Mouse (Mus musculus) urinary bladder, adult 2 months (tissue): Measurements from ENCODE around the gene Col4a4. TPM values are rescaled to one million over a fixed set of nuclear protein-coding genes. Genes with fewer than 3 reads are reported as not detected.

Source experiments
- DNase-seq: peaks from one replicate; pipeline ENCODE4 v3.0.0; 2022; ENCODE audit warnings: low spot score
- polyA plus RNA-seq: library from polyadenylated mRNA; depleted of rRNA; stranded (reverse); fragments of >200 nt; gene quantifications from 2 replicates; pipeline ENCODE4 v1.2.3, GENCODE M21; 2012

Col4a4 gene
- polyA plus RNA-seq, 1 experiment: 1.3 TPM

GRCm38 (mm10) chr1:82475821-82476220 lies 110.8 kb downstream of the Col4a4 start:
- no peak for DNase-seq

GRCm38 (mm10) chr1:82475254-82475653 lies 111.4 kb downstream of the Col4a4 start:
- DNase-seq: no peak

GRCm38 (mm10) chr1:82474461-82474961 lies 112.1 kb downstream of the Col4a4 start:
- no peak for DNase-seq

- no peak for DNase-seq
Observed at GRCm38 (mm10) chr1:82473467-82473866, 113.2 kb downstream of the Col4a4 start.

- DNase-seq: no peak
Observed at GRCm38 (mm10) chr1:82470516-82471225, 116.0 kb downstream of the Col4a4 start.

GRCm38 (mm10) chr1:82468872-82469271 lies 117.8 kb downstream of the Col4a4 start:
- no peak for DNase-seq

- DNase-seq: no peak
Observed at GRCm38 (mm10) chr1:82465321-82465853, 121.3 kb downstream of the Col4a4 start.

GRCm38 (mm10) chr1:82461041-82461440 lies 125.6 kb downstream of the Col4a4 start:
- no peak for DNase-seq

- no peak for DNase-seq
Observed at GRCm38 (mm10) chr1:82459926-82460325, 126.7 kb downstream of the Col4a4 start.

GRCm38 (mm10) chr1:82459350-82459749 lies 127.3 kb downstream of the Col4a4 start:
- no peak for DNase-seq

- no peak for DNase-seq
Observed at GRCm38 (mm10) chr1:82454031-82454430, 132.6 kb downstream of the Col4a4 start.

GRCm38 (mm10) chr1:82451927-82452651 lies 134.6 kb downstream of the Col4a4 start:
- no peak for DNase-seq

- DNase-seq: no peak
Observed at GRCm38 (mm10) chr1:82449851-82450250, 136.8 kb downstream of the Col4a4 start.

- no peak for DNase-seq
Observed at GRCm38 (mm10) chr1:82446049-82446448, 140.6 kb downstream of the Col4a4 start.

GRCm38 (mm10) chr1:82443517-82443916 lies 143.1 kb downstream of the Col4a4 start:
- DNase-seq: no peak

GRCm38 (mm10) chr1:82440123-82440522 lies 146.5 kb downstream of the Col4a4 start:
- no peak for DNase-seq

- DNase-seq: no peak
Observed at GRCm38 (mm10) chr1:82437273-82437672, 149.4 kb downstream of the Col4a4 start.

- DNase-seq: no peak
Observed at GRCm38 (mm10) chr1:82433649-82434005, 153.0 kb downstream of the Col4a4 start.

GRCm38 (mm10) chr1:82432919-82433648 lies 153.6 kb downstream of the Col4a4 start:
- DNase-seq: no peak

GRCm38 (mm10) chr1:82429061-82429460 lies 157.6 kb downstream of the Col4a4 start:
- DNase-seq: no peak

- DNase-seq: no peak
Observed at GRCm38 (mm10) chr1:82427729-82428128, 158.9 kb downstream of the Col4a4 start.

- no peak for DNase-seq
Observed at GRCm38 (mm10) chr1:82415641-82416040, 171.0 kb downstream of the Col4a4 start.
